Mouse (Mus musculus) neural tube, embryonic 11.5 days (tissue): ENCODE results near the gene Snx29. TPM values are rescaled to one million over a fixed set of nuclear protein-coding genes. Genes with fewer than 3 reads are reported as not detected.

Experiments
- ATAC-seq: fragments of 200-750 bp; cut with Nextera tagmentation; 2 replicates; pipeline ENCODE4 v1.8.0; 2017; ENCODE audit warnings: moderate number of reproducible peaks, mild to moderate bottlenecking, moderate TSS enrichment, moderate library complexity; ENCODE audit not compliant: insufficient read depth, low FRiP score, low TSS enrichment
- DNase-seq: peaks from one replicate; pipeline ENCODE4 v3.0.0-alpha.2; 2015; ENCODE audit warnings: low spot score
- H3K27ac ChIP-seq: fragments of 300-500 bp; sonication (generic); 2 replicates; pipeline ENCODE4 v1.5.1; 2014; ENCODE audit warnings: low read depth, mild to moderate bottlenecking, low read length
- H3K27me3 ChIP-seq: fragments of 300-500 bp; sonication (generic); 2 replicates; pipeline ENCODE4 v1.6.1; 2014; ENCODE audit warnings: mild to moderate bottlenecking, low read length, mixed read lengths; ENCODE audit not compliant: control insufficient read depth, insufficient read depth
- H3K36me3 ChIP-seq: fragments of 300-500 bp; sonication (generic); 2 replicates; pipeline ENCODE4 v1.6.1; 2014; ENCODE audit warnings: mild to moderate bottlenecking, low read length, moderate library complexity, mixed read lengths; ENCODE audit not compliant: control insufficient read depth, insufficient read depth
- H3K4me1 ChIP-seq: fragments of 300-500 bp; sonication (generic); 2 replicates; pipeline ENCODE4 v1.6.1; 2014; ENCODE audit warnings: low read length, mixed read lengths; ENCODE audit not compliant: control insufficient read depth, insufficient read depth
- H3K4me2 ChIP-seq: fragments of 300-500 bp; sonication (generic); 2 replicates; pipeline ENCODE4 v1.6.1; 2014; ENCODE audit warnings: low read depth, mild to moderate bottlenecking, moderate library complexity
- H3K4me3 ChIP-seq: fragments of 300-500 bp; sonication (generic); 2 replicates; pipeline ENCODE4 v1.5.1; 2014; ENCODE audit warnings: low read depth, low read length
- H3K9ac ChIP-seq: fragments of 300-500 bp; sonication (generic); 2 replicates; pipeline ENCODE4 v1.6.1; 2014; ENCODE audit warnings: mild to moderate bottlenecking, low read length
- H3K9me3 ChIP-seq: fragments of 300-500 bp; sonication (generic); 2 replicates; pipeline ENCODE4 v1.6.1; 2016; ENCODE audit warnings: low read length; ENCODE audit not compliant: control insufficient read depth
- WGBS: fragments of 180-500 bp; shearing (Covaris S2); extraction: QIAGEN DNeasy Blood & Tissue Kit; methylation state at CpG from one replicate; pipeline ENCODE4 v1.1.7; 2014; 5-methylcytosine and 5-hydroxymethylcytosine counted together
- polyA plus RNA-seq: library from polyadenylated mRNA; unstranded; fragments of >200 nt; fragmentation: Nextera tagmentation; extraction: Ambion mirVana; gene quantifications from 2 replicates; pipeline ENCODE4 v1.2.1, GENCODE M21; 2014

The Snx29 gene
- polyA plus RNA-seq, 1 experiment from 2014 or later: 10.6 TPM

- ATAC-seq (no peak), DNase-seq (no peak)
- no peak overlapping the region for H3K27ac ChIP-seq
- no peaks in the 10 kb centered on the region for H3K27me3 ChIP-seq
- H3K9me3 ChIP-seq: no peaks in the 10 kb centered on the region
- H3K36me3 ChIP-seq: no peaks in the 10 kb centered on the region
- no peak overlapping the region for H3K9ac ChIP-seq
- 89% methylated on average over 9 of the region's 9 CpGs for WGBS
- H3K4me3 ChIP-seq: no peak overlapping the region
- no peaks in the 10 kb centered on the region for H3K4me1 ChIP-seq
- no peak overlapping the region for H3K4me2 ChIP-seq
Measured at GRCm38 (mm10) chr16:11778715-11779460, 456.2 kb downstream of the Snx29 start.

DNA sequence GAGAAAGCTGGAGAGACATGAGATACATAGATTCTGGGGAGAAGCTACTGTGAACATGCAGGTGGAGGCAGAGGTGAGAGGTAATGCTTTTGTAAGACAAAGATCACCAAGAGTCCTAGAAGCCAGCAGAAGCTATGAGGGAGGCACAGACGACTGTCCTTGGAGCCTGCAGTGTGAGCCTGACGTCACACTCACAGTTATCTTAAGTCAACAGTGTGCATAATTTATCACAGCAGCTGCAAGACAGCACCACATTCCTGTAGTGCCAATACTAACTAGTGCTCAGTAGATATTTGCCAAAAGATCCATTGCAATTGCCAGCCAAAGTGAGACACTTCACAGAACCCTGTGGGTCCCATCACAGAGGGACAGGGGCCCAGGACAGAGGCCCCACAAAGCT, 459.4 kb downstream of the Snx29 start:
- Histone ChIP-seq H3K9ac (no peak overlapping the region), H3K4me3 (no peak overlapping the region), H3K4me2 (no peak overlapping the region), H3K36me3 (no peaks in the 10 kb centered on the region), H3K4me1 (no peaks in the 10 kb centered on the region), H3K27ac (no peak overlapping the region), H3K9me3 (no peaks in the 10 kb centered on the region), H3K27me3 (no peaks in the 10 kb centered on the region)
- no peak for ATAC-seq
- WGBS: 46% methylated on average over 2 of the region's 2 CpGs
- no peak for DNase-seq

DNA sequence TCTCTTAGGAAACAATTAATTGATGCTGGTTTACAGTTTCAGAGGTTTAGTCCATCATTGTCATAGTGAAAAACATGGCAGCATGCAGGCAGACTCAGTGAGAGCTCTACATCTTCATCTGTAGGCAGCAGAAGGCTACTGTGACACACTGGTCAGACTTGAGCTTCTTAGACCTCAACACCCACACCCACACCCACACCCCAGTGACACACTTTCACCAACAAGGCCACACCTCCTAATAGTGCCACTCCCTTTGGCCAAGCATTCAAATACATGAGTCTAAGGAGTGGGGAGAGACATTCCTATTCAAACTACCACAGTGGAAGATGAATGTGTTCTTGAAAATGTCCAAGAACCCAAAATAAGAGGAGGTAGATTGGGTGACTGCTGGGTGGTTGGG, 460.6 kb downstream of the Snx29 start:
- no peak overlapping the region for H3K4me2 ChIP-seq
- H3K27me3 ChIP-seq: no peaks in the 10 kb centered on the region
- no peaks in the 10 kb centered on the region for H3K9me3 ChIP-seq
- ATAC-seq (no peak), DNase-seq (no peak)
- H3K9ac ChIP-seq: no peak overlapping the region
- no peak overlapping the region for H3K27ac ChIP-seq
- H3K4me3 ChIP-seq: no peak overlapping the region
- H3K36me3 ChIP-seq: no peaks in the 10 kb centered on the region
- no peaks in the 10 kb centered on the region for H3K4me1 ChIP-seq

GRCm38 (mm10) chr16:11784354-11784753, 461.6 kb downstream of the Snx29 start:
- H3K27ac ChIP-seq: no peak overlapping the region

DNA sequence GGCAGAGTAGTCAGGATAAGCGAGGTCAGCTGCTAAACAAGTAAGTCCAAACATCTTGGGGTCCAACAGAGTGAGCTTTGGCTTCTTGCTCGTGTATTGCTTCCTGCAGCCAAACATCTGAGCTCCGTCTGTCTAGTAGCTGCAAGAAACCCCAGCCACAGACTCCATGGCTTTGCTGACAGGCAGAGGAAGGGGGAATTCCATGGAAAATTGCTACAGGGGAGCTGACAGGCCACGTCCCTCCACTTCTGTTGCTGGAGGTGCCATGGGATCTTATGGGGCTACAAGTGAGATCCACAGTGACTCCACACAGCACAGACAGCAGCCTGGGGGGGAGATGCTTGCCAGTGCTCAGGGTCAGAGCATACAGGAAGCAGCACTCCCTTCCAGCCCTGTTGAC, 463.1 kb downstream of the Snx29 start:
- 75% methylated on average over 4 of the region's 4 CpGs for WGBS

More at GRCm38 (mm10) chr16:11784354-11784753, 461.6 kb downstream of the Snx29 start:
- H3K4me1 ChIP-seq: no peaks in the 10 kb centered on the region
- no peak overlapping the region for H3K4me2 ChIP-seq
- H3K36me3 ChIP-seq: no peaks in the 10 kb centered on the region
- no peak overlapping the region for H3K9ac ChIP-seq
- H3K4me3 ChIP-seq: no peak overlapping the region
- H3K9me3 ChIP-seq: no peaks in the 10 kb centered on the region
- ATAC-seq: no peak
- DNase-seq: no peak
- 70% methylated on average over 4 of the region's 4 CpGs for WGBS
- no peaks in the 10 kb centered on the region for H3K27me3 ChIP-seq

DNA sequence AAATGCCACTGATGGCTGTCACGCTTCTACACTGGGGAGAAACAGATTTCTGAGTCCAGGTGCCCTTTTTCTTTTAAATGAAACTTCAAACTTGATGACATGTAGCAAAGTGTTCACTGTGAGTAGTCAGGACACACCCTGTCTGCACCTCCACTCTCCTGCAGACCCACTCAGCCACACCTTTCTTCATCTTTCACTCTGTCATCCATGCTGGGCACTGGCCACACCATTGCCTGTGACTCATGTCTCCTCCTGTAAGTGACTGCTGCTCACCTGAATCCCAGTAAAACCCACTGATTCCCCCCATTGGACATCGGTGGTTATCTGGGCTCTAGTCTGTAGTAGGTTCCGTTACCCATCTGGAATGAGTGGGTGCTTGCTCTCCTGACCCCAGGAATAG, 467.8 kb downstream of the Snx29 start:
- no peak overlapping the region for H3K27ac ChIP-seq
- H3K27me3 ChIP-seq: no peaks in the 10 kb centered on the region
- no peak overlapping the region for H3K4me3 ChIP-seq
- H3K9ac ChIP-seq: no peak overlapping the region
- 91% methylated on average over 3 of the region's 3 CpGs for WGBS
- no peak for ATAC-seq
- no peaks in the 10 kb centered on the region for H3K9me3 ChIP-seq
- DNase-seq: no peak
- no peaks in the 10 kb centered on the region for H3K36me3 ChIP-seq
- no peaks in the 10 kb centered on the region for H3K4me1 ChIP-seq
- no peak overlapping the region for H3K4me2 ChIP-seq

More for the DNA sequence above, 463.1 kb downstream of the Snx29 start:
- Histone ChIP-seq H3K27me3 (no peaks in the 10 kb centered on the region), H3K36me3 (no peaks in the 10 kb centered on the region), H3K4me3 (no peak overlapping the region), H3K27ac (no peak overlapping the region), H3K9me3 (no peaks in the 10 kb centered on the region), H3K9ac (no peak overlapping the region), H3K4me2 (no peak overlapping the region), H3K4me1 (no peaks in the 10 kb centered on the region)
- no peak for ATAC-seq
- no peak for DNase-seq

- Histone ChIP-seq H3K4me3 (no peak overlapping the region), H3K4me2 (no peak overlapping the region), H3K36me3 (no peaks in the 10 kb centered on the region), H3K9ac (no peak overlapping the region), H3K27ac (no peak overlapping the region), H3K9me3 (no peaks in the 10 kb centered on the region), H3K4me1 (no peaks in the 10 kb centered on the region), H3K27me3 (no peaks in the 10 kb centered on the region)
- ATAC-seq: no peak
- 28% methylated on average over 2 of the region's 2 CpGs for WGBS
- no peak for DNase-seq
Measured at GRCm38 (mm10) chr16:11793391-11793790, 470.7 kb downstream of the Snx29 start.

DNA sequence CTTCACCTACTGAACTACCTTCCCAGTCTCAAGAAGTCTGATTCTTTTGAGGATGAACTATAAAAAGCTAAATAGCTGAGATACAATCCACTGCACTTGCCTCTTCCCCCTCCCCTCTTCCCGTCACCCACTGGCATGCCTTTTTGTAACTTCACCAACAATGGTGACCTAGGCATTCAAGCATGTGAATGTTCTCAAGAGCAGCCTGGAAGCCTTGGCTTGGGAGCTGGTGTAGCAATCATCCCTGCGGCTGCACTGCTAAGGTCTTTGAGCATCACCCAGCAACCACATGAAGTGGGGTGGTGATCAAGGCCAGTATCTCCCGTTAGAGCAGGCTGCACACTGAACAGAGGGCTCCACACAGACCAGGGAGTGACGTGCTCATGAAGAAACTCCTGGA, 471.9 kb downstream of the Snx29 start:
- Histone ChIP-seq H3K27me3 (no peaks in the 10 kb centered on the region), H3K4me2 (no peak overlapping the region), H3K9ac (no peak overlapping the region), H3K4me1 (no peaks in the 10 kb centered on the region), H3K27ac (no peak overlapping the region), H3K9me3 (no peaks in the 10 kb centered on the region), H3K4me3 (no peak overlapping the region), H3K36me3 (no peaks in the 10 kb centered on the region)
- 84% methylated on average over 4 of the region's 4 CpGs for WGBS
- no peak for DNase-seq
- no peak for ATAC-seq

GRCm38 (mm10) chr16:11795758-11796460, 473.2 kb downstream of the Snx29 start:
- Histone ChIP-seq H3K27ac (no peak overlapping the region), H3K9me3 (no peaks in the 10 kb centered on the region), H3K36me3 (no peaks in the 10 kb centered on the region), H3K4me2 (no peak overlapping the region), H3K4me3 (no peak overlapping the region), H3K27me3 (no peaks in the 10 kb centered on the region), H3K4me1 (no peaks in the 10 kb centered on the region), H3K9ac (no peak overlapping the region)
- WGBS: 77% methylated on average over 7 of the region's 7 CpGs
- ATAC-seq (no peak), DNase-seq (no peak)
